Mouse (Mus musculus) lung, embryonic 14.5 days (tissue): ENCODE results near the gene Xirp2. TPM values are rescaled to one million over a fixed set of nuclear protein-coding genes. Genes with fewer than 3 reads are reported as not detected.

Experiments used
- ATAC-seq: fragments of 200-750 bp; cut with Nextera tagmentation; 2 replicates; pipeline ENCODE4 v1.8.0; 2017; ENCODE audit warnings: mild to moderate bottlenecking, moderate TSS enrichment, moderate library complexity; ENCODE audit not compliant: insufficient read depth
- DNase-seq: peaks from one replicate; pipeline ENCODE4 v3.0.0-alpha.2; 2015
- H3K27ac ChIP-seq: fragments of 300-500 bp; sonication (generic); 2 replicates; pipeline ENCODE4 v1.5.1; 2014; ENCODE audit warnings: low read depth, mild to moderate bottlenecking, moderate library complexity
- H3K27me3 ChIP-seq: fragments of 300-500 bp; sonication (generic); 2 replicates; pipeline ENCODE4 v1.6.1; 2014; ENCODE audit warnings: low read length, control low read depth; ENCODE audit not compliant: insufficient read depth
- H3K36me3 ChIP-seq: fragments of 300-500 bp; sonication (generic); 2 replicates; pipeline ENCODE4 v1.6.1; 2014; ENCODE audit warnings: control low read depth; ENCODE audit not compliant: insufficient read depth
- H3K4me1 ChIP-seq: fragments of 300-500 bp; sonication (generic); 2 replicates; pipeline ENCODE4 v1.6.1; 2014; ENCODE audit warnings: antibody characterized with exemption, control low read depth; ENCODE audit not compliant: insufficient read depth
- H3K4me2 ChIP-seq: fragments of 300-500 bp; sonication (generic); 2 replicates; pipeline ENCODE4 v1.6.1; 2014; ENCODE audit warnings: mild to moderate bottlenecking
- H3K4me3 ChIP-seq: fragments of 300-500 bp; sonication (generic); 2 replicates; pipeline ENCODE4 v1.5.1; 2014; ENCODE audit warnings: low read depth, low read length
- H3K9ac ChIP-seq: fragments of 300-500 bp; sonication (generic); 2 replicates; pipeline ENCODE4 v1.6.1; 2014
- H3K9me3 ChIP-seq: fragments of 300-500 bp; sonication (generic); 2 replicates; pipeline ENCODE4 v1.6.1; 2016; ENCODE audit warnings: low read depth, low read length, control low read depth
- CTCF ChIP-seq: IDR thresholded peaks from 2 replicates; pipeline ENCODE4 v1.5.1; 2016; ENCODE audit warnings: antibody characterized with exemption, low read depth
- WGBS: fragments of 180-500 bp; shearing (Covaris S2); extraction: QIAGEN DNeasy Blood & Tissue Kit; methylation state at CpG from one replicate; pipeline ENCODE4 v1.1.7; 2014; 5-methylcytosine and 5-hydroxymethylcytosine counted together
- polyA plus RNA-seq: library from polyadenylated mRNA; unstranded; fragments of >200 nt; fragmentation: Nextera tagmentation; extraction: Ambion mirVana; gene quantifications from 2 replicates; pipeline ENCODE4 v1.2.1, GENCODE M21; 2014

The Xirp2 gene
- polyA plus RNA-seq, 1 experiment from 2014 or later = not detected

DNA sequence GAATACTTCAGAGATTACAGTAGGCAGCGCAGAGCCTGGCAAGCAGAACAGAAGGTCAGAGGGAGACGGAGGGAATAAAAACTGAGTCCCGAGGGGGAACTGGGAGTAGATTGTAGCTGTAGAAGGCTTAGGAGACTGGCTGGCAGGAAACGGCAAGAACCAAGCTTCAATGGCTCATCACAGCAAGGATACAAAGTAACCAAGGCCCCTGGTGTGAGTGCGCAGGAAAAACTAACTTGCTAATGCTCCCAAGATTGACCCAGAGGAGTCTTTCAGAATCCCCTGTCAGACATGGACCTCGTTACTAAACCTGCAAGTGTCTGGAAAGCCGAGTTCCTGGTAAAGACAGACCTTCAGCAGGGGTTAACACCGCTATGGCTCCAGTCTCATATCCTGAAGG, 98.6 kb downstream of the Xirp2 start:
- ATAC-seq = no peak
- H3K27me3 ChIP-seq = no peaks in the 10 kb centered on the region
- 67% methylated on average over 8 of the region's 8 CpGs for WGBS

DNA sequence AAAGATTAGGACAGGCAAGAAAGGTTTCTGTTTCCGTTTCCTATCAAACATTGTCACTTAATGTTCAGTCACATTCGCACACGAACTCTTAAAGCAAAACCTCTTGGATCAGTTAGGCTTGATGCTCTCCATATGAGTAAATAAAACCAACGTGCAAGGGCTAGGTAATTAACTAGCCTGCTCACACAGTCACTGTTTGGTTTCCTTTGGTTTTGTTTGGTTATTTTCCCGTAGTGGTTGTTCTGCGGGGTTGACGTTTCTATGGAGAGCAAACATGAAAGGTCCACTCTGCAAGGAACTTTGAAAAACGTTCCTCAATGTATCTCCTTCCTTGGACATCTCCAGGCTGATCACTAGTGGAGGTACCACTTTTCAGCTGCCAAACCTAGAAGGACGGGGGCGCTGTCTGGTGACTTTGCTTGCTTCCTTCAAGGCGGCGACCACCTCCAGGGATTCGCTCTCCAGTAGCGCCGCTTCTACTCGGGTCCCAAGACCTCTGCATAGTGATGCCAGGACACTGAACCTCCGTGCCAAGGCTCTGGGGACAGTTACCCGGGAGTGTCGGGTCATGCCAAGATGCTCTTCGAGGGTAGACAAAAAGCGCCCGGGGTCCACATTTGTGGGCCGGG, 119.2 kb downstream of the Xirp2 start:
- ATAC-seq = peak; percentile 84
- H3K27ac ChIP-seq = no peak overlapping the region
- peak overlapping the region; percentile 94 for H3K4me2 ChIP-seq
- H3K36me3 ChIP-seq = no peaks in the 10 kb centered on the region
- peak overlapping the region; percentile 51 for H3K9ac ChIP-seq
- H3K4me3 ChIP-seq = peak overlapping the region; percentile 66
- H3K4me1 ChIP-seq = 0 out of 2 replicates have a peak, but pooled peaks cover 5% of the 10 kb centered on the region
- peak; percentile 69 for DNase-seq
- 1% methylated on average over 23 of the region's 23 CpGs for WGBS
- H3K27me3 ChIP-seq = peaks cover 5% of the 10 kb centered on the region; the same call in 1 of the 2 replicates
- H3K9me3 ChIP-seq = no peaks in the 10 kb centered on the region
- peak; percentile 49 for TF ChIP-seq CTCF

More for the DNA sequence above, 98.6 kb downstream of the Xirp2 start:
- Histone ChIP-seq H3K36me3 (no peaks in the 10 kb centered on the region), H3K9me3 (no peaks in the 10 kb centered on the region), H3K9ac (no peak overlapping the region), H3K4me3 (no peak overlapping the region), H3K27ac (no peak overlapping the region), H3K4me1 (no peaks in the 10 kb centered on the region), H3K4me2 (no peak overlapping the region)
- no peak for DNase-seq
- TF ChIP-seq CTCF = no peak

DNA sequence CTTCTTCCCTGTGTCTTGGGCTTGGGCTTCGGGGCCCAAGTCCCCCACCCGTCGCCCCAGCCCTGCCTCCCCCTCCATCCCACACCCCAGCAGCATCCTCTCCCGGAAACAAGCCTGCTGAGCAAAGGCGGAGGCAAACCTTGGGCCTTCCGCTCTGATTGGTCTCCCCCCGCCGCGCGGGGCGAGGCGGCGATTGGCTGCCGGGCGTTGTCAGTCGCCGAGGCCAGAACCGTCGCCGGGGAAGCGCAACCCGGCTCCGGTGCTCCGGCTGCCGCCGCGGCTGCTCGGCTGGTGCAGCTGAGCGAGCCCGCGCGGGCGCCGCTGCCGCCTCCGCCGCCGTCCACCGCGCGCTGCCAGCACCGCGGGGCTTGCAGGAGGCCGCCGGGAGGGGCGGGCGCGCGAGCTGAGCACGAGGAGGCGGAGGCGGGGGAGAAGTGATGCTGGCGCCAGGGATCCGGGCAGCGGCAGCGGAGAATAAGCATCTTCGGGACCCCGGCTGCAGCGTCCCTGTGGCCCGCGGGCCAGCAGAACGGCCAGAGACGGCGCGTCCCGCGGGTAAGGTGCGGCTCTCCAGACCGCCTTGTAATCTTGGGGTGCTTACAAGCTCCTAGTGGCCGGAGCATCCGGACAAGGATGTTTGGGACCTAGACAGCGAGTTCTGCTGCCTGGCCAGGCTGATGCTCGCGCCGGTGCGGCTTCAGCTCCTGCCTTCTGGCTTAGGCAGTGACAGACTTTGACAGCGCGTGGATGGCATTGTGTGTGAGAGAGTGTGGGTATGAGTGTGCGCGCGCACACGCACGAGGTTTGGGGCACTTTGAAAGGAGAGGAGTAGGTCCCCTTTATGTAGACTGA, 119.9 kb downstream of the Xirp2 start, which contains the start of gene B3galt1:
TSS of gene B3galt1 (plus strand) at position 392 of the 852 bp plus-strand sequence.
- peak; percentile 98 for ATAC-seq
- 0 out of 2 replicates have a peak within 1 kb of the TSS, but pooled peaks have one; percentile 8 for H3K27ac ChIP-seq
- peak within 1 kb of the TSS; percentile 66 for H3K4me3 ChIP-seq

DNA sequence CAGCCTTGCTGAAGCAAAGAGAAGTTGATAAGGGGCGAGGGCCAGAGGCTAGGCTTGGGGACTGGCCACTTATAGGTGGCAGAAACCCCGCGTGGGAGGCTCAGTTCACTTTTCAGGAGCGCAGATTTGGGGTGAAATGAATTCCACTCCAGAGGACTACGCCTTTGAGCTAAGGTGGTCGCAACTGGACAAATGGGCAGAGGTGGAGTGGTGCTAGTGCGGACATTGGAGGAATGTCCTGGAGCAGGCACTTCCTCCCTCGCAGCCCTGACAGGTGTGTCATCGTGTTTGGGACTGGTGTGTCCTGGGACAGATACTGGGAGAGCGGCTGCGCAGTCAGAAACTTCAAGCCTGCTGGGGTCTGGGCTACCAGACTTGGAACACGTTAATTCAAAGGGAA, 120.8 kb downstream of the Xirp2 start:
- WGBS = under 1% methylated on average over 12 of the region's 12 CpGs
- Histone ChIP-seq H3K9ac (no peak overlapping the region; the same call in 1 of the 2 replicates), H3K36me3 (no peaks in the 10 kb centered on the region), H3K4me3 (peak overlapping the region; percentile 66), H3K9me3 (no peaks in the 10 kb centered on the region), H3K4me1 (0 out of 2 replicates have a peak, but pooled peaks cover 5% of the 10 kb centered on the region), H3K27ac (no peak overlapping the region), H3K4me2 (peak overlapping the region; percentile 94), H3K27me3 (peaks cover 5% of the 10 kb centered on the region; the same call in 1 of the 2 replicates)
- TF ChIP-seq CTCF = no peak
- DNase-seq (no peak), ATAC-seq (no peak)

More for the DNA sequence above, 119.9 kb downstream of the Xirp2 start, which contains the start of gene B3galt1:
- under 1% methylated on average over 81 of the region's 83 CpGs for WGBS
- Histone ChIP-seq H3K9ac (peak within 1 kb of the TSS; percentile 51), H3K4me1 (0 out of 2 replicates have a peak, but pooled peaks cover 5% of the 10 kb centered on the region), H3K27me3 (peaks cover 5% of the 10 kb centered on the region; the same call in 1 of the 2 replicates), H3K9me3 (no peaks in the 10 kb centered on the region), H3K36me3 (no peaks in the 10 kb centered on the region), H3K4me2 (peak within 1 kb of the TSS; percentile 94)
- no peak for TF ChIP-seq CTCF
- DNase-seq = peak; percentile 91

DNA sequence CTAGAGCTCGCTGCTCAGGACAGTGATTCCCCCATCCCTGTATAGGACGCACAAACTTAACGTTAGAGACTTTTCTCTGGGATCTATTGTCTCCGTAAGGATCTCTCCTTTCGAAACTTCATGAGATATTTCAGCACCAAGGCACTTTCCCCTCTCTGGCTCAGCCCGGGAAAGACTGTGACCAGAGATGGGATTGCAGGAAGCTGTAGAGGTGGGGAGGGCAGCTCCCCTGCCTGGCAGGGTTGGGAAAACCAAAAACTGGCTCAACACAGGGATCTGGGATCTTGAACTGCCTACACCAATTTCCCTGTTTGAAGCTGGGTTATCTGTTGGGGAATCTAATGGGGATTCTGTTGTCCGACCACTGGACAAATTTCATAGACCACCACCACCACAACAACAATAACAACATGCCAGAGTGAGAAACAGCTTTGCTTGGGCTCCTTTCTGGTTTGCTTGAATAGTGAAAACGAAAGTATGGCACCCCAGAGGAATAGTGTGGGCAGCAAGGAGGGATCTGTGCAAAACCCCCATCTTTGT, 121.4 kb downstream of the Xirp2 start:
- peak overlapping the region; percentile 66 for H3K4me3 ChIP-seq
- H3K9ac ChIP-seq = no peak overlapping the region
- no peaks in the 10 kb centered on the region for H3K36me3 ChIP-seq
- no peak overlapping the region for H3K27ac ChIP-seq
- peaks cover 5% of the 10 kb centered on the region; the same call in 1 of the 2 replicates for H3K27me3 ChIP-seq
- H3K4me2 ChIP-seq = peak overlapping the region; percentile 94
- WGBS = 15% methylated on average over 8 of the region's 8 CpGs
- H3K4me1 ChIP-seq = 0 out of 2 replicates have a peak, but pooled peaks cover 5% of the 10 kb centered on the region
- DNase-seq (peak; percentile 14), ATAC-seq (no peak)
- TF ChIP-seq CTCF = no peak
- H3K9me3 ChIP-seq = no peaks in the 10 kb centered on the region

Other genes starting within 250 kb of the Xirp2 start
- gene Gm21830, start 32.3 kb upstream of the Xirp2 start, polyA plus RNA-seq = not detected in 2 replicates
- not detected in 2 replicates for gene Gm26727, start 12.8 kb upstream of the Xirp2 start, polyA plus RNA-seq
- 2.9 and 3.4 TPM in 2 replicates for gene B3galt1, start 119.9 kb downstream of the Xirp2 start, polyA plus RNA-seq